In genomic region chr2:27071137-27071536, GRCm38 (mm10) we compare ENCODE assay signal across 8 mouse cellular contexts. TPM values are rescaled to one million over a fixed set of nuclear protein-coding genes. Genes with fewer than 3 reads are reported as not detected.
DNase-seq lines count a peak whose midpoint lies in the region; ATAC-seq lines count a peak whose summit lies in the region.

No protein-coding gene starts in this region.

- peak; percentile 84 for ATAC-seq in frontal cortex, adult (ENCODE audit: low TSS enrichment)
- peak; percentile 77 to 81 for ATAC-seq in hematopoietic stem cell, adult 5-6 weeks (replicated peaks in 1 of 2; ENCODE audit: insufficient read depth in 1 of 2, low FRiP score in 2 of 2, low TSS enrichment in 1 of 2, low read depth in 1 of 2, poor library complexity in 2 of 2, severe bottlenecking in 2 of 2)
- peak; percentile 80 for ATAC-seq in megakaryocyte progenitor cell, adult 5-6 weeks (replicated peaks; ENCODE audit: poor library complexity)
- no peak for ATAC-seq in megakaryocyte-erythroid progenitor cell, adult 5-6 weeks (replicated peaks; ENCODE audit: low FRiP score, low TSS enrichment, poor library complexity, severe bottlenecking)

- DNase-seq in cerebellum, adult 18-20 months, result peak; percentile 19 to 36
- no peak for DNase-seq in cerebellum, adult 8-10 months
- peak; percentile 26 for DNase-seq in 3134 (ENCODE audit: extremely low read depth, insufficient read length, low spot score)
- DNase-seq in layer of hippocampus, postnatal 36 days, result peak; percentile 82 to 85

RNA-seq across cellular contexts. Expression of gene Mymk, which starts 0.8 kb away (rescaled TPM):
- not detected in 2 replicates for total RNA-seq in hematopoietic stem cell, adult 5-6 weeks (2017)
- under 1 TPM; 0.46 to 0.77 TPM for total RNA-seq in layer of hippocampus, postnatal 36 days (2021)
- total RNA-seq in megakaryocyte progenitor cell, adult 5-6 weeks (2015), result not detected in 2 replicates
- not detected in 2 replicates for total RNA-seq in megakaryocyte progenitor cell, adult 5-6 weeks (2017)
- total RNA-seq in megakaryocyte-erythroid progenitor cell, adult 5-6 weeks (2014; fragmentation: Nextera tagmentation), result not detected in 2 replicates
- total RNA-seq in megakaryocyte-erythroid progenitor cell, adult 5-6 weeks (2017), result not detected in 2 replicates

RNA-seq across cellular contexts. Expression of gene Adamtsl2, which starts 8.0 kb away (rescaled TPM):
- 2.3 TPM in 1 of 2 replicates, not detected in the other for total RNA-seq in hematopoietic stem cell, adult 5-6 weeks (2017)
- total RNA-seq in layer of hippocampus, postnatal 36 days (2021), result 10 to 100 TPM; 10.5 to 12.3 TPM
- not detected in 2 replicates for total RNA-seq in megakaryocyte progenitor cell, adult 5-6 weeks (2015)
- not detected in 2 replicates for total RNA-seq in megakaryocyte progenitor cell, adult 5-6 weeks (2017)
- total RNA-seq in megakaryocyte-erythroid progenitor cell, adult 5-6 weeks (2014; fragmentation: Nextera tagmentation), result 1.2 TPM in 1 of 2 replicates, not detected in the other
- not detected in 2 replicates for total RNA-seq in megakaryocyte-erythroid progenitor cell, adult 5-6 weeks (2017)

RNA-seq across cellular contexts. Expression of gene Slc2a6, which starts 43.3 kb away (rescaled TPM):
- 1.2 and 5.8 TPM in 2 replicates for total RNA-seq in hematopoietic stem cell, adult 5-6 weeks (2017)
- 10 to 100 TPM; 40.1 to 44.9 TPM for total RNA-seq in layer of hippocampus, postnatal 36 days (2021)
- 2.7 and 2.9 TPM in 2 replicates for total RNA-seq in megakaryocyte progenitor cell, adult 5-6 weeks (2015)
- 4.6 and 6.7 TPM in 2 replicates for total RNA-seq in megakaryocyte progenitor cell, adult 5-6 weeks (2017)
- total RNA-seq in megakaryocyte-erythroid progenitor cell, adult 5-6 weeks (2014; fragmentation: Nextera tagmentation), result 0.62 TPM in 1 of 2 replicates, not detected in the other
- total RNA-seq in megakaryocyte-erythroid progenitor cell, adult 5-6 weeks (2017), result 0.05 and 1.0 TPM in 2 replicates
